Mouse (Mus musculus) left cerebral cortex, postnatal 14 days (tissue): ENCODE data around the gene Irf8. TPM values are rescaled to one million over a fixed set of nuclear protein-coding genes. Genes with fewer than 3 reads are reported as not detected.

Experiments
- DNase-seq, 2 experiments: peaks; one replicate each; pipeline ENCODE4 v3.0.0; 2021 to 2022; ENCODE audit warnings: low spot score in 2 of 2, mixed read lengths in 1 of 2
- intact Hi-C: fragments of 180-260 bp; cut with DNase I; formaldehyde crosslinking; loops from one replicate; pipeline ENCODE4 v1.15.1; 2025
- total RNA-seq, 2 experiments: library from RNA; stranded (reverse); gene quantifications; 2 replicates each; pipeline ENCODE4 v1.2.3; 2021

Gene Irf8
- total RNA-seq, 2 experiments from 2014 or later = 3.9 to 5.2 TPM

DNA sequence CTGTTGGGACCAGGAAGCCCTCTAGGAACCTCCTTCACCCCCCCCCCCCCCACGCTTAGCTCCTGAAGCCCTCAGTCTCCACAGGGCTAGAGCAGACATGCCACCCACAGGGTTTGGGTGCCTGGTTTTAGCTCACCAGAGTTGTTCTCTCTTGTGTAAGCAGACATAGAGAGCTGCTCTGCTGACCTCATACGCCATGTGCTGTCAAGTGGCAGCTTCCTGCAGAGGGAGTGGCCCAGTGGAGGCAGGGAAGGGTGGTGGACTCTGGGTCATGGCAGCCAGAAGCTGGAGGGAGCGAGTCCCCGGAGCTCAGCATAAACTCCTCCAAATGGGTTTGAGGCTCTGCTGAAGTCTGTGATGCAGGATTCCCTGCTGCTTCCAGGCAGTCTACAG, 7.7 kb downstream of the Irf8 start:
- intact Hi-C loops = no loop called here
- DNase-seq = no peak

DNA sequence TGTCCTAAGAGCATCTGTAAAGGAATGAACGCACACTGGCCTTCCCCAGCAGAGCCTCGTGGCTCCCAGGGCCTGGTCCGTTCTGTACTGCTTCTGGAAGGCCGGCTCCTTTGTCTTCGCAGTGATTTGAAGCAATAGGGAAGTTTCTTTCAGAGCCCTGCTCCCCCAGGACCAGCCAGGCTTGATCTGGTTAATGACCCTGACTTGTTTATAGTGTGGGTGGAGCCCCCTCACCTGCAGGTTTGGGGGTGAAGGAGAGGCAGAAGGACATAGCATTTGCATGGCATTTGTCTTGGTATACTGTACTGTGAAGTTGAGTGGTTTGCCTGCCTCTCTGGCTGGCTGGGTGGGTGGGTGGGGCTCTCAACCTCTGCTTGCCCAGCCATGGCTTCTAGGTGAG, 8.3 kb downstream of the Irf8 start:
- no peak for DNase-seq
- intact Hi-C loops = no loop called here

- intact Hi-C loops = no loop called here
- DNase-seq = no peak
These were observed 9.1 kb downstream of the Irf8 start for GRCm38 (mm10) chr8:120745226-120745625.

- DNase-seq = no peak
- intact Hi-C loops = no loop called here
These were observed 10.0 kb downstream of the Irf8 start for GRCm38 (mm10) chr8:120746007-120746701.

DNA sequence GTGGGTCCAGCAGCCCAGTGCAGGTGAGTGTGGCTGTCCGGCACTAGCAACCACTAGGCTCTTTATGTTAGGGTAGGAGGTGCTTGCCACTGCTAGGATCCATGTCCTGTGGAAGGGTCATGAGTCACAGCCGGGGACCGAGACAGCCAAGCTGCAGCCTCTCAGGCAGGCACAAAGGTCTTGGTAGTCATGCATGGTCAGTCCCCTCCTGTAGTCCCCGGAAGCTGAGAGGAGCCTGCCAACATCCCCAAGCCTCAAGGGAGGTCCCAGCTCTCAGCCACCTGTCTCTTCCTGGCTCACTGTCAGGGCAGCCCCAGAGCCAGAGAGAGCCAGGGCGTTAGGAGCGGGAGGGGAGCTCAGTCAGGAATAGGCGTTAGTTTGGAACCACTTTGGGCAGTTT, 11.1 kb downstream of the Irf8 start:
- intact Hi-C loops = no loop called here
- no peak for DNase-seq

GRCm38 (mm10) chr8:120750616-120751015, 14.5 kb downstream of the Irf8 start:
- intact Hi-C loops = no loop called here
- DNase-seq = no peak

GRCm38 (mm10) chr8:120751226-120752081, 15.3 kb downstream of the Irf8 start:
- intact Hi-C loops = no loop called here

DNA sequence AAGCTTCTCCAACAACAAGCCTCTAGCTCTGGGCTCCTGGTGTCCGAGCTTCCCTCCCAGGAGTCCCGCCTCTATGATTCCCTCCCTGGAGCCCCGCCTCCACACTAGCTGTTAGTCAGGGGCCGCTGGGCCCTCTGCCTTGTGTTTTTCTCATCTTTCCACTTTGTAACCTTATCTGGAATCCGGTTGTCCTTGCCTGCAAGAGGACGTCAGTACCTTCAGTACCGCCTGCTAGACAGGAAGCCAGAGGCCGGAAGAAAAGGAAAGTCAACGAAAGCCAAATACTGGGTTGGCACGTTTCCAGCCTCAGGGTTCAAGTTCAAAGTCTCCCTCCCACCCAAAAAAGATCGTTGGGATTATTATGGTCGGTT, 15.9 kb downstream of the Irf8 start:
- DNase-seq = no peak
- intact Hi-C loops = no loop called here

More at GRCm38 (mm10) chr8:120751226-120752081, 15.3 kb downstream of the Irf8 start:
- DNase-seq = no peak

DNA sequence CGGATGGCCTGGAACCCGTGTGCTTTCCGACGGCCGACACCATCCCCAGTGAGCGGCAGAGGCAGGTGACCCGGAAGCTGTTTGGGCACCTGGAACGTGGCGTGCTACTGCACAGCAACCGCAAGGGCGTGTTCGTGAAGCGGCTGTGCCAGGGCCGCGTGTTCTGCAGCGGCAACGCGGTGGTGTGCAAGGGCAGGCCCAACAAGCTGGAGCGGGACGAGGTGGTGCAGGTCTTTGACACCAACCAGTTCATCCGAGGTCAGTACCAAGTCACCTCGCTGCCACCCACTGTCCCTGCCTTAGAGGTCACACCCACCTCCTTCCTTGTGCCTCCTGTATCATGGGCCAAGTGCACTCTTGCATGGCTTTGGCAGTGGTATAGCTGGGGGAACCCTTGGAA, 17.3 kb downstream of the Irf8 start:
- DNase-seq = no peak
- intact Hi-C loops = no loop called here

GRCm38 (mm10) chr8:120755306-120756297, 19.4 kb downstream of the Irf8 start:
- no peak for DNase-seq
- intact Hi-C loops = no loop called here

- intact Hi-C loops = no loop called here
- no peak for DNase-seq
These were observed 21.8 kb downstream of the Irf8 start for GRCm38 (mm10) chr8:120758005-120758404.

GRCm38 (mm10) chr8:120759847-120760246, 23.7 kb downstream of the Irf8 start:
- intact Hi-C loops = no loop called here
- no peak for DNase-seq

DNA sequence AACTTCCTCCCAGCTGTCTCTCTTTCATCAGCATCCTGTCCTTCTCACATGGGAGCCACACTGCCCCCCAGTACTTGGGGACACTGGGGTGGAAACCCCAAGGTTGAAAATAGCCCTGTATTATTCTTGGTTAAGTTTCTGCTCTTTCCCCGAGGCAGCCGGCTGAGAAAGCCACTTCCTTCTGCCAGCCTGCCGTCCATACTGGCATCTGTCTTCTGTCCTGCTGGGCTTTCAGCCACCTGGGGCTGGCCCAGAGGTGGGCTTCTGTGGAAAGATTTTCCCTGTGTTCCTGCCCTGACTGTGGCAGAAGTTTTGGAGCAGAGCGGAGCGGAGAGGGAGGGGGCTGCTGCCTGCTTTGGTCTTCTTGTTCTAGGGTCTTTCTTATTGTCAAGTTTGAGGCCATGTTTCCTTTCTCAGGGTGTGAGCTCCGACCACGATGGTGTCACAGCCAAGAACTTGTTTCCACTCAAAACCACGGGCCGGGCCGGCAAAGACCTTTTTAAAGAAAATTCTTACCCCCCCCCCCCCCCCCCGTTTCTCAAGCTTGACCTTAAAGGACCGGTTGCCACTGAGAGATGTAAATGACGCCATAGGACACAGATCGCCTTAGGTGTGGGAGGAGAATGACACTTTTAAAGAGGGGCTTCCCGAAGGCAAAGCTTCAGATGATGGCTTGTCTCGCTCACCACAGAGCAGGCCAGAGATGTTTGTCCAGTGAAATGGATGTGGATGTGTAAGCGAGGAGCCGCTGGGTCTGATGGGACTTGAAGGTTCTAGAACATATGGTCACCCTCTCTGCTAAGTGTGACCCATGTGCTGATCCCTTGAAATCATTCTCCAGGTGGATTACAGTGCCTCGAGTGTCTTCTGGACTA, 24.4 kb downstream of the Irf8 start:
- intact Hi-C loops = no loop called here
- DNase-seq = no peak

DNA sequence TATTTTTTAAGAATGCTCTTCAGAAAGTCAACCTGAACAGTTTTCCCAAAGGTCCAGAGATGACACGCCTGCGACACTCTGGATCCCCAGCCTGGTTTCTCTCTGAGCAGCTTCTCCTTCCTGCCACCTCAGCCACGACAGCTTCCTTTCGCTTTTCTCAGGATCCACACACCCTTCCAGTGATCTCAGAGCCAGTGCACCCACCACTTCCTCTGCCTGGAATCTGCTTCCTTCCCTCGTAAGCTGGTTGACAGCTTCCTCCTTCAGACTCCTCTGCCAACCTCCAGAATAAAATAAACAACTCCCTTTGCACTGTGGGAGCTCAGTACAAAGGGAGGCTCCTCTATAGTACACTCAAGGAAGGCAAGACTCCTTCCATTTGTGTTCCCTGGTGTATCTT, 27.1 kb downstream of the Irf8 start:
- intact Hi-C loops = no loop called here
- no peak for DNase-seq

DNA sequence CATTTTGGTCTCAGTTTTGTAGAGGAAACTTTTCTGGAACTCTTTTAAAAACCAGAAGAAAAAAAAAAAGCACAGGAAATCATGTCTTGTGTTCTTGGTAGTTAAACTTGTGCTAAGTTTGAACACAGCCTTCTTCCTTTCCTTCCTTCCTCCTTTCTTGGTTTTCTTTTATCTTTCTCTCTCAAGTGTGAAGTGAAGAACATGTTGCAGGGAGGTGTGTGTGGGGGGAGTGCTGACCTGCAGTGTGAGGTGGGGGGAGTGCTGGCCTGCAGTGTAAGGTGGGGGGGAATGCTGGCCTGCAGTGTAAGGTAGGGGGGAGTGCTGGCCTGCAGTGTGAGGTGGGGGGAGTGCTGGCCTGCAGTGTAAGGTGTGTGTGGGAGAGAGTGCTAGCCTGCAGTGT, 28.5 kb downstream of the Irf8 start:
- intact Hi-C loops = no loop called here
- DNase-seq = no peak

- intact Hi-C loops = no loop called here
These were observed 30.5 kb downstream of the Irf8 start for GRCm38 (mm10) chr8:120766622-120767021.

DNA sequence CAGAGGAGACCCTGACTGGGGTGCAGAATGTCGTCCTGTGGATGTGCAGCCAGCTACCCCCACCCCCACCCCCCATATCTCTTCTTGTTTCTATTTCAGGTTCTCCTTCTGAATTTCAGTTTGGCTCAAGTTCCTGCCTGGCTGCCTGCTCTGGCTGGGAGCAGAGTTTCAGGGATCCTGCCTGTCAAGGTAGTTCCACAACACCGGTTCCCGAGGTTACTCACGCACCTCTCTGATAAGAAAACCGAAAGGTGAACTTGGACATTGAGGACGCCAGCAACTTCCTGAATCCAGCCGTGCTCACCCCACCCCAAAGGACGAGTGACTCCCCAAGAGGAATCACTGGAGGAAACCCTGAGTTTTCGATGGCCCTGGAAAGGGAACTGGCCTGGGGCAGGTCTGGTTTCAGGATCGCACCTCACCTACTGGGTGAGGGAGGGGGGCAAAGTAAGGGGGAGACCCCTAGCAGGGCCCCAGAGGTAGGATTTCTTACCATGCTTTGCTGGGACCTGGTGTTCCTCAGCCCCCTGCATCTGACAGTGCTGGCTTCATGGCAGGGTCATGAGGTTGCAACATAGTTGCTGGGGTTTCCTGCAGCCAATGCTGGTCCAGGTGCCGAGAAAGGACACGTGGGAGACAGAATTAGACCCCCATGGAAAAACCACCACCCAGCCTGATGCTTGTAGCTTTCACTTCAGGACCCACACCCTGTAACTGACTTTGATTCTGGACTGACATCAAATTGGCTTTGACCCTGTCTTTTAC, 32.5 kb downstream of the Irf8 start:
- no peak for DNase-seq
- intact Hi-C loops = no loop called here

More at GRCm38 (mm10) chr8:120766622-120767021, 30.5 kb downstream of the Irf8 start:
- no peak for DNase-seq

- DNase-seq = no peak
- intact Hi-C loops = no loop called here
These were observed 41.0 kb downstream of the Irf8 start for GRCm38 (mm10) chr8:120777184-120777583.
